Mouse (Mus musculus): ENCODE data around the gene Trim56. TPM values are rescaled to one million over a fixed set of nuclear protein-coding genes. Genes with fewer than 3 reads are reported as not detected.

Gene Trim56
- polyA plus RNA-seq, 1 experiment: 5.9 TPM

GRCm38 (mm10) chr5:137103969-137104368, 12.0 kb downstream of the Trim56 start:
- Histone ChIP-seq H3ac (ENCODE audit: control insufficient read depth, insufficient read length) (no peak overlapping the region), H3K27me3 (ENCODE audit: control insufficient read depth, insufficient read depth, insufficient read length) (no peaks in the 10 kb centered on the region), H3K4me2 (ENCODE audit: low read depth) (peak overlapping the region; percentile 88), H3K4me3 (no peak overlapping the region), H3K79me2 (ENCODE audit: control insufficient read depth, insufficient read depth) (no peaks in the 10 kb centered on the region), H3K36me3 (ENCODE audit: control insufficient read depth, insufficient read depth) (no peaks in the 10 kb centered on the region)
- TF ChIP-seq USF1 (IDR thresholded peaks at IDR 0.05; ENCODE audit: low read depth) (no peak), SRF (IDR thresholded peaks at IDR 0.05; ENCODE audit: control insufficient read depth, insufficient read length, low read depth) (no peak), E2F4 (IDR thresholded peaks at IDR 0.05; ENCODE audit: insufficient read depth) (no peak), POLR2A (IDR thresholded peaks at IDR 0.05; ENCODE audit: insufficient read length, low read depth) (no peak)

- Histone ChIP-seq H3K36me3 (ENCODE audit: control insufficient read depth, insufficient read depth) (no peaks in the 10 kb centered on the region), H3K4me3 (peak overlapping the region; percentile 7), H3ac (ENCODE audit: control insufficient read depth, insufficient read length) (no peak overlapping the region), H3K79me2 (ENCODE audit: control insufficient read depth, insufficient read depth) (no peaks in the 10 kb centered on the region), H3K4me2 (ENCODE audit: low read depth) (peak overlapping the region; percentile 88), H3K27me3 (ENCODE audit: control insufficient read depth, insufficient read depth, insufficient read length) (no peaks in the 10 kb centered on the region)
- TF ChIP-seq POLR2A (IDR thresholded peaks at IDR 0.05; ENCODE audit: insufficient read length, low read depth) (peak; percentile 39), MAX (IDR thresholded peaks at IDR 0.05; ENCODE audit: low read depth) (no peak), TCF12 (IDR thresholded peaks at IDR 0.05; ENCODE audit: insufficient read depth, poor library complexity, severe bottlenecking) (no peak), MYOG (IDR thresholded peaks at IDR 0.05; ENCODE audit: control insufficient read depth in 1 of 3, insufficient read depth in 1 of 3, insufficient read length in 2 of 3, low read depth in 2 of 3) (no peak), TCF3 (IDR thresholded peaks at IDR 0.05; ENCODE audit: insufficient read length, low read depth) (no peak), USF1 (IDR thresholded peaks at IDR 0.05; ENCODE audit: low read depth) (peak; percentile 69), MYOD1 (IDR thresholded peaks at IDR 0.05; ENCODE audit: control insufficient read depth in 1 of 3, insufficient read length in 2 of 3, low read depth in 2 of 3) (peak in 1 of 3 experiments; percentile 0), POLR2AphosphoS2 (IDR thresholded peaks at IDR 0.05; ENCODE audit: insufficient read length, low read depth) (peak; percentile 29), SRF (IDR thresholded peaks at IDR 0.05; ENCODE audit: control insufficient read depth, insufficient read length, low read depth) (no peak), REST (IDR thresholded peaks at IDR 0.05; ENCODE audit: insufficient read depth, insufficient read length) (no peak), E2F4 (IDR thresholded peaks at IDR 0.05; ENCODE audit: insufficient read depth) (no peak), CEBPB (IDR thresholded peaks at IDR 0.05; ENCODE audit: insufficient read depth, poor library complexity, severe bottlenecking) (no peak)
These were observed 13.2 kb downstream of the Trim56 start for GRCm38 (mm10) chr5:137102575-137103522.

- H3K79me2 ChIP-seq (ENCODE audit: control insufficient read depth, insufficient read depth): no peaks in the 10 kb centered on the region
- H3K4me2 ChIP-seq (ENCODE audit: low read depth): peak overlapping the region; percentile 88
- no peaks in the 10 kb centered on the region for H3K36me3 ChIP-seq (ENCODE audit: control insufficient read depth, insufficient read depth)
- H3ac ChIP-seq (ENCODE audit: control insufficient read depth, insufficient read length): no peak overlapping the region
- peak overlapping the region; percentile 7 for H3K4me3 ChIP-seq
- TF ChIP-seq E2F4 (IDR thresholded peaks at IDR 0.05; ENCODE audit: insufficient read depth): no peak
- TF ChIP-seq MYOG (IDR thresholded peaks at IDR 0.05; ENCODE audit: control insufficient read depth in 1 of 3, insufficient read depth in 1 of 3, insufficient read length in 2 of 3, low read depth in 2 of 3): no peak
- TF ChIP-seq SRF (IDR thresholded peaks at IDR 0.05; ENCODE audit: control insufficient read depth, insufficient read length, low read depth): no peak
- TF ChIP-seq MAX (IDR thresholded peaks at IDR 0.05; ENCODE audit: low read depth): no peak
- no peak for TF ChIP-seq REST (IDR thresholded peaks at IDR 0.05; ENCODE audit: insufficient read depth, insufficient read length)
- no peaks in the 10 kb centered on the region for H3K27me3 ChIP-seq (ENCODE audit: control insufficient read depth, insufficient read depth, insufficient read length)
These were observed 13.9 kb downstream of the Trim56 start for GRCm38 (mm10) chr5:137102078-137102477.

GRCm38 (mm10) chr5:137100660-137101059, 15.3 kb downstream of the Trim56 start:
- TF ChIP-seq MYOG (IDR thresholded peaks at IDR 0.05; ENCODE audit: control insufficient read depth in 1 of 3, insufficient read depth in 1 of 3, insufficient read length in 2 of 3, low read depth in 2 of 3) (no peak), POLR2A (IDR thresholded peaks at IDR 0.05; ENCODE audit: insufficient read length, low read depth) (no peak), SRF (IDR thresholded peaks at IDR 0.05; ENCODE audit: control insufficient read depth, insufficient read length, low read depth) (no peak), TCF12 (IDR thresholded peaks at IDR 0.05; ENCODE audit: insufficient read depth, poor library complexity, severe bottlenecking) (no peak), MAX (IDR thresholded peaks at IDR 0.05; ENCODE audit: low read depth) (no peak), REST (IDR thresholded peaks at IDR 0.05; ENCODE audit: insufficient read depth, insufficient read length) (no peak), E2F4 (IDR thresholded peaks at IDR 0.05; ENCODE audit: insufficient read depth) (no peak), CEBPB (IDR thresholded peaks at IDR 0.05; ENCODE audit: insufficient read depth, poor library complexity, severe bottlenecking) (no peak), POLR2AphosphoS2 (IDR thresholded peaks at IDR 0.05; ENCODE audit: insufficient read length, low read depth) (no peak), MYOD1 (IDR thresholded peaks at IDR 0.05; ENCODE audit: control insufficient read depth in 1 of 3, insufficient read length in 2 of 3, low read depth in 2 of 3) (no peak)
- no peaks in the 10 kb centered on the region for H3K27me3 ChIP-seq (ENCODE audit: control insufficient read depth, insufficient read depth, insufficient read length)

GRCm38 (mm10) chr5:137098418-137098817, 17.6 kb downstream of the Trim56 start:
- Histone ChIP-seq H3K4me3 (no peak overlapping the region), H3K27me3 (ENCODE audit: control insufficient read depth, insufficient read depth, insufficient read length) (no peaks in the 10 kb centered on the region), H3ac (ENCODE audit: control insufficient read depth, insufficient read length) (no peak overlapping the region), H3K36me3 (ENCODE audit: control insufficient read depth, insufficient read depth) (no peaks in the 10 kb centered on the region), H3K4me2 (ENCODE audit: low read depth) (no peak overlapping the region), H3K79me2 (ENCODE audit: control insufficient read depth, insufficient read depth) (no peaks in the 10 kb centered on the region)
- TF ChIP-seq POLR2AphosphoS2 (IDR thresholded peaks at IDR 0.05; ENCODE audit: insufficient read length, low read depth): no peak
- no peak for TF ChIP-seq E2F4 (IDR thresholded peaks at IDR 0.05; ENCODE audit: insufficient read depth)
- TF ChIP-seq MAX (IDR thresholded peaks at IDR 0.05; ENCODE audit: low read depth): no peak
- TF ChIP-seq TCF12 (IDR thresholded peaks at IDR 0.05; ENCODE audit: insufficient read depth, poor library complexity, severe bottlenecking): no peak
- no peak for TF ChIP-seq SRF (IDR thresholded peaks at IDR 0.05; ENCODE audit: control insufficient read depth, insufficient read length, low read depth)
- no peak for TF ChIP-seq REST (IDR thresholded peaks at IDR 0.05; ENCODE audit: insufficient read depth, insufficient read length)
- TF ChIP-seq MYOG (IDR thresholded peaks at IDR 0.05; ENCODE audit: control insufficient read depth in 1 of 3, insufficient read depth in 1 of 3, insufficient read length in 2 of 3, low read depth in 2 of 3): no peak
- TF ChIP-seq CEBPB (IDR thresholded peaks at IDR 0.05; ENCODE audit: insufficient read depth, poor library complexity, severe bottlenecking): no peak
- no peak for TF ChIP-seq TCF3 (IDR thresholded peaks at IDR 0.05; ENCODE audit: insufficient read length, low read depth)

More at GRCm38 (mm10) chr5:137100660-137101059, 15.3 kb downstream of the Trim56 start:
- H3K4me2 ChIP-seq (ENCODE audit: low read depth): peak overlapping the region; percentile 4
- H3K79me2 ChIP-seq (ENCODE audit: control insufficient read depth, insufficient read depth): no peaks in the 10 kb centered on the region
- no peak overlapping the region for H3ac ChIP-seq (ENCODE audit: control insufficient read depth, insufficient read length)
- no peak overlapping the region for H3K4me3 ChIP-seq
- H3K36me3 ChIP-seq (ENCODE audit: control insufficient read depth, insufficient read depth): no peaks in the 10 kb centered on the region
